Mouse (Mus musculus) bone marrow, adult 2 months (tissue): ENCODE results near the gene Adamts20.

Experiments
- CTCF ChIP-seq: fragments of 200-500 bp; IDR thresholded peaks from 2 replicates; pipeline ENCODE4 v1.5.1; 2011; ENCODE audit warnings: low read length, control low read depth; ENCODE audit not compliant: control insufficient read depth, insufficient read depth
- POLR2A ChIP-seq: fragments of 200-500 bp; IDR thresholded peaks from 2 replicates; pipeline ENCODE4 v1.6.1; 2011; ENCODE audit warnings: low read depth, mild to moderate bottlenecking, control low read depth, low read length, borderline replicate concordance; ENCODE audit not compliant: control insufficient read depth

DNA sequence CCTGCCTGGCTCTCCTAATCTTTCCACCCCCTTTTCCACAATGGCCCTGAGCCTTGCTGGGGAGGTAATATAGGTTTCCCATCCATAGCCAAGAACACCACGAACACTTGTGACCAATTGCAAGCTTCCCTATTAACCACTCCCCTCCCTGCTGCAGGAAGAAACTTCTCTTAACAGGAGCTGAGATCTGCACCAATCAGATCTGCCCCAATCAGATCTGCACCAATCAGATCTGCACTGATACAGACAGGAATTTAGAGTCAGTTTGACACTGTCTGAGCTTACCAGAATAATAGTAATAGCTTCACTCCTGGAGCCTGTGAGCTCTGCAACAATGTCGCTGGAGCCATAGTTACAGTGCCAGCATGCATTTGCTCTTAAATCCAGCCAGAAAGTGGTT, 58.9 kb downstream of the Adamts20 start:
- TF ChIP-seq CTCF (no peak), POLR2A (no peak)
